Mouse (Mus musculus) limb, embryonic 15.5 days (tissue): ENCODE measurements at regions not wholly inside any gene's neighbourhood (a gene's known extent, or its start where the extent isn't known, plus 50 kb on each side); places are given as distances from the start of the nearest gene placed in this dataset.

Source experiments
- ATAC-seq: fragments of 200-750 bp; cut with Nextera tagmentation; 2 replicates; pipeline ENCODE4 v1.8.0; 2017; ENCODE audit warnings: low read depth, moderate TSS enrichment; ENCODE audit not compliant: insufficient number of reproducible peaks, low FRiP score, low TSS enrichment
- H3K27ac ChIP-seq: fragments of 300-500 bp; sonication (generic); 2 replicates; pipeline ENCODE4 v1.5.1; 2015; ENCODE audit warnings: moderate library complexity, mild to moderate bottlenecking, inconsistent platforms
- H3K27me3 ChIP-seq: fragments of 300-500 bp; sonication (generic); 2 replicates; pipeline ENCODE4 v1.6.1; 2015; ENCODE audit warnings: inconsistent platforms
- H3K36me3 ChIP-seq: fragments of 300-500 bp; sonication (generic); 2 replicates; pipeline ENCODE4 v1.6.1; 2015; ENCODE audit warnings: inconsistent platforms
- H3K4me1 ChIP-seq: fragments of 300-500 bp; sonication (generic); 2 replicates; pipeline ENCODE4 v1.6.1; 2015; ENCODE audit warnings: inconsistent platforms
- H3K4me2 ChIP-seq: fragments of 300-500 bp; sonication (generic); 2 replicates; pipeline ENCODE4 v1.6.1; 2015; ENCODE audit warnings: mild to moderate bottlenecking, inconsistent platforms
- H3K4me3 ChIP-seq: fragments of 300-500 bp; sonication (generic); 2 replicates; pipeline ENCODE4 v1.5.1; 2015; ENCODE audit warnings: mild to moderate bottlenecking, inconsistent platforms
- H3K9ac ChIP-seq: fragments of 300-500 bp; sonication (generic); 2 replicates; pipeline ENCODE4 v1.6.1; 2015; ENCODE audit warnings: inconsistent platforms
- H3K9me3 ChIP-seq: fragments of 300-500 bp; sonication (generic); 2 replicates; pipeline ENCODE4 v1.6.1; 2016; ENCODE audit warnings: inconsistent platforms
- WGBS: fragments of 180-500 bp; shearing (Covaris S2); methylation state at CpG from one replicate; pipeline ENCODE4 v1.1.7; 2015; 5-methylcytosine and 5-hydroxymethylcytosine counted together

DNA sequence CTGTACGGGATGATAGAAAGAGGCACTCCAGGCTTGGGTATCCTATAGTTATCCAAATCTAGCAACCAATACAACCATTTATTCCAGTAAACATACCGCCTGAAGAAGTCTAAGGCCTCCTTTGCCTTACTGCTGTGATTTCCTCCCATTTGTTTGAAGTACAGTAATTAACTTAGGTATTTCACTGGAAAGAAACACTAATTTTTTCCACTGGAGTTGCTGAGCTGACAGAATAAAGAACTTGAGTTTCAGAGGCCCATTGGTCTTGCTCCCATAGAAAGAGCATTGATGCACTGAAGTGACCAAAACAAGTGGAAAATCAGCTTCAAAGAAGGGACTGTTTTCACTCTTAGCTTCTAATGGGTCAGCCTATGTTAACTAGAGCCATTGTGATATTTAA lies 1100.8 kb upstream of the Gm7489 start:
- no peak overlapping the region for H3K4me3 ChIP-seq
- H3K4me2 ChIP-seq = no peak overlapping the region
- no peak for ATAC-seq
- H3K9me3 ChIP-seq = no peaks in the 10 kb centered on the region
- H3K9ac ChIP-seq = no peak overlapping the region
- H3K27ac ChIP-seq = no peak overlapping the region
- H3K4me1 ChIP-seq = no peaks in the 10 kb centered on the region
- WGBS = 83% methylated on average over 2 of the region's 2 CpGs
- no peaks in the 10 kb centered on the region for H3K36me3 ChIP-seq
- H3K27me3 ChIP-seq = no peaks in the 10 kb centered on the region

GRCm38 (mm10) chr15:52785196-52785595 lies 1099.5 kb upstream of the Gm7489 start:
- 65% methylated on average over 3 of the region's 3 CpGs for WGBS
- no peaks in the 10 kb centered on the region for H3K36me3 ChIP-seq
- no peak overlapping the region for H3K4me2 ChIP-seq
- no peak for ATAC-seq
- no peaks in the 10 kb centered on the region for H3K27me3 ChIP-seq
- H3K9me3 ChIP-seq = no peaks in the 10 kb centered on the region
- no peak overlapping the region for H3K9ac ChIP-seq
- H3K27ac ChIP-seq = no peak overlapping the region
- H3K4me3 ChIP-seq = no peak overlapping the region
- no peaks in the 10 kb centered on the region for H3K4me1 ChIP-seq

DNA sequence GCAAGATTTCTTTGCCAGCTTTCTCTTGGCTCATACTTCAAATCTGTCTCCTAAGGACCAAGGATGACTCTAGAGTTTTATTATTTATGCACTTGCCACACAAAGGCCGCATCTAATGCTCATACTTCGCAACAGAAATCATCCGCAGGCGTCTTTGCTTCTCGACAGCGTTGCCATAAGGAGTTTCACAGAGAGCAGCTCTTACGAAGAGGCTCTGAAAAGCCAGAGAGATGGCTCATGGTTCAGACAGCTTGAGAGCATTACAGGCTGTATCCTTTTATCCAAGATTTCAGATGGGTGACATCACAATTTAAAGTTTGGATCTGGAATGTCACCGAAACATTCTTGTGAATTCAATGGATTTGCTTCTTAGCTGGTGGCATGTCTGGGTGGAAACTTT lies 1098.7 kb upstream of the Gm7489 start:
- H3K9me3 ChIP-seq = no peaks in the 10 kb centered on the region
- 82% methylated on average over 8 of the region's 8 CpGs for WGBS
- no peak for ATAC-seq
- no peak overlapping the region for H3K4me2 ChIP-seq
- H3K4me3 ChIP-seq = no peak overlapping the region
- H3K9ac ChIP-seq = no peak overlapping the region
- no peak overlapping the region for H3K27ac ChIP-seq
- H3K36me3 ChIP-seq = no peaks in the 10 kb centered on the region
- no peaks in the 10 kb centered on the region for H3K27me3 ChIP-seq
- no peaks in the 10 kb centered on the region for H3K4me1 ChIP-seq

DNA sequence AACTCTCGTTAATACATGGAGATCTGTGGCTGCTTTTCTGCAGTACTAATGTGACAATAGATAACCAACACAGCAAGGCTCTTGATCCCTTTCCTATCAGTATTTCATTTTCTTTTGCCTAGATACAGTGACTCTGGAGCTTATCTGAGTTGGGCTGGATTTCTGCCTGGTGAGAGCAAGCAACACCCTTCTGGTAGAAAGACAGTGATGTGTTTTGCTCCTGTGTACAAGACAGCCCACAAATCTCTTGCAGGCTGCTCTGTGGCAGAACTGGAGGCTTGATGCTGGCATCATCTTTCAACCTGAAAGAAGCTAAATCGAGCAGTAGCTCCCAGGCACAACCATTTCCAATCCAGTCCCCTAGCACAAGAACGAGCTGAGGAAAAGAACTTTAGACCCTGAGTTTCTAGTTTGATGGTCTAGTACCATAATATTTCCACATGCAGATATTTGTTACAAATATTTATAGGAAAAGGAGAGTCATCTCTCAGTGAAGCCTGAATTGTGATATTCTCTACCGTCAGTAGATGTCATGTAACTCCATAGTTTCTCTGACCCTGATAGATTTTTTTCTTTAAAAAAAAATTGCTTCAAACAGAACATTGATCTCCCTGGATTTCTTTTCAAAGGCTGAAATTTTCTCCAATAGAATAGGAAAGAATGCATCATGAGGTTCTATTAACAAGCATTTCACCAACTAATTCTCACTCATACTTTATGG lies 1079.1 kb upstream of the Gm7489 start:
- Histone ChIP-seq H3K27ac (no peak overlapping the region), H3K4me1 (no peaks in the 10 kb centered on the region), H3K27me3 (no peaks in the 10 kb centered on the region), H3K4me3 (no peak overlapping the region), H3K36me3 (no peaks in the 10 kb centered on the region), H3K9ac (no peak overlapping the region), H3K9me3 (no peaks in the 10 kb centered on the region), H3K4me2 (no peak overlapping the region)
- ATAC-seq = no peak
- 67% methylated on average over 4 of the region's 4 CpGs for WGBS

DNA sequence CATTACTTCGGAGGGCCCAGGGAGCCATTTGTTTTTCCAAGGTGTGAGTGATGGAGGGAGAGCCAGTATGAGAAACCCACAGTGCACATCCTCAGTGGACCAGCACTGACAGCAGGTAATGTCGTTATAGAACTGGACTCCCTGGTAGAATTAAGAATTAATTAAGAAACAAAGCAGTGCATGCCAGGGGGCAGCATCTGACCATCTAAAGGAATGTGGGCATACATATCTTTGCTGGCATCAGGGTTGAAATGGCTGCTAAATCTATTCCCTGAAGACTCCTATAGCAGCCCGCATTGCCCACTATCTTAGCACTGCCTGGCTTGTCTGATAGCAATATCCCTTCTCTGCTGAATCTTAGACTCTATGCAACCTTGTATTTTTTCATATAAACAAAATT lies 1076.1 kb upstream of the Gm7489 start:
- Histone ChIP-seq H3K4me1 (no peaks in the 10 kb centered on the region), H3K9ac (no peak overlapping the region), H3K4me2 (no peak overlapping the region), H3K4me3 (no peak overlapping the region), H3K27ac (no peak overlapping the region), H3K27me3 (no peaks in the 10 kb centered on the region), H3K36me3 (no peaks in the 10 kb centered on the region), H3K9me3 (no peaks in the 10 kb centered on the region)
- WGBS = 84% methylated on average over 3 of the region's 3 CpGs
- ATAC-seq = no peak

DNA sequence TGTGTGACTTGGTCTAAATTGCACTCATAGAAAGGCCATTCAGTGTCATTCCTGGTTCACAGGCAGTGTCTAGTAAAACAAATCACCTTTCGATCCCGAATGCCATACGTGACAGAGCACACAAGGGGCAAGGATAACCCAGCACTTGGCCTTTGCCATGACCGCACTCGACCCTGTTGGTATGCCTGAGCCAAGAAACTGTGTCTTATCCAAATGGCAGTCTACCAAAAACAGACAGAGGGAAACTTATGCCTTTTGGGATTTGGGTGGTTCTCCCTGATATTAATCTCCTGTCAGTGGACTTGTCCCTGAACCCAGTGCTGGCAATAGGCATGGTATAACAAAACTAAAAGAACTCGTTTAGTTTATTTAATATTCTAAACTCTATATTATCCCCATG lies 1063.9 kb upstream of the Gm7489 start:
- Histone ChIP-seq H3K36me3 (no peaks in the 10 kb centered on the region), H3K4me3 (no peak overlapping the region), H3K27ac (no peak overlapping the region), H3K27me3 (no peaks in the 10 kb centered on the region), H3K9me3 (no peaks in the 10 kb centered on the region), H3K4me2 (no peak overlapping the region), H3K4me1 (no peaks in the 10 kb centered on the region), H3K9ac (no peak overlapping the region)
- 86% methylated on average over 6 of the region's 6 CpGs for WGBS
- no peak for ATAC-seq

DNA sequence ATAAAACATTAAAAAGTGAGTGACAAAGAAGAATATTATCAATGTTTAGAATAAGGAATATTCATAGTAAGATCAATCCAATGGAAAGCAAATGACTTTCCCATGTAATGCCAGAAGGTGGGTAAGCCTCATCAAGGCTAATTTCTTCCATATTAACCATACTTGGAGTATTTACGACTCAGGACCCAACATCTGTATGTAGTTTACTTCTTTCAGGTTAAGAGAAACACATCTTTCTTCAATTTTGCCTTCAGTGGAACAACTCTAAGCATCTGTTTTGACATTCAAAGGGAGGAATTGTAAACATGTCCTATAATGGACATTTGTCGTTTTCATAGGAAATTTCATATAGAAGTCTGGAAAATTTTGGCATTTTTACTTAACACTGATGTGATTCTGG lies 1047.8 kb upstream of the Gm7489 start:
- H3K27me3 ChIP-seq = no peaks in the 10 kb centered on the region
- no peaks in the 10 kb centered on the region for H3K4me1 ChIP-seq
- WGBS = 33% methylated on average over 2 of the region's 2 CpGs
- H3K9me3 ChIP-seq = no peaks in the 10 kb centered on the region
- ATAC-seq = no peak
- H3K4me2 ChIP-seq = no peak overlapping the region
- H3K9ac ChIP-seq = no peak overlapping the region
- H3K27ac ChIP-seq = no peak overlapping the region
- no peak overlapping the region for H3K4me3 ChIP-seq
- H3K36me3 ChIP-seq = no peaks in the 10 kb centered on the region

DNA sequence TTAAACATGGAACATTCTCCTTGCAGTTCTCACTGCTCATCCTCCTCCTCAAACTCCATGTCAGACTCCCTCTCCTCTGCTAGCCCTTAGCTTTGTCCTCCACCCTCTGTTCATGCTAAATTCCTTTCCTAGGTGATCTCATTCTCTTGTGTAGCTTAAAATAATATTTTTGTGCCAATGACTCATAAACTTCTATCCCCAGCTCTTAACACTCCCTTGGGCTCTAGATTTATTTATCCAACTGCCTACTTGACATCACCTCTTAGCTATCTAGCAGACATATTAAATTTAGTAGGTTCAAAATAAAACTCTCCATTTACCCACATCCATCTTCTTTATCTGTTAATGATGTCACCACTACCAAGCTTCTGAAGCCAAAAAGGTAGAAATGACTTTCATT lies 1036.6 kb upstream of the Gm7489 start:
- Histone ChIP-seq H3K4me3 (no peak overlapping the region), H3K9ac (no peak overlapping the region), H3K9me3 (no peaks in the 10 kb centered on the region), H3K4me2 (no peak overlapping the region), H3K27me3 (no peaks in the 10 kb centered on the region), H3K4me1 (no peaks in the 10 kb centered on the region), H3K36me3 (no peaks in the 10 kb centered on the region), H3K27ac (no peak overlapping the region)
- ATAC-seq = no peak

- no peak overlapping the region for H3K4me3 ChIP-seq
- ATAC-seq = no peak
- no peak overlapping the region for H3K27ac ChIP-seq
- no peaks in the 10 kb centered on the region for H3K36me3 ChIP-seq
- H3K4me1 ChIP-seq = no peaks in the 10 kb centered on the region
- H3K27me3 ChIP-seq = no peaks in the 10 kb centered on the region
- H3K4me2 ChIP-seq = no peak overlapping the region
- H3K9me3 ChIP-seq = no peaks in the 10 kb centered on the region
- 87% methylated on average over 4 of the region's 4 CpGs for WGBS
- H3K9ac ChIP-seq = no peak overlapping the region
Measured at GRCm38 (mm10) chr15:52858682-52859081, 1026.0 kb upstream of the Gm7489 start.

DNA sequence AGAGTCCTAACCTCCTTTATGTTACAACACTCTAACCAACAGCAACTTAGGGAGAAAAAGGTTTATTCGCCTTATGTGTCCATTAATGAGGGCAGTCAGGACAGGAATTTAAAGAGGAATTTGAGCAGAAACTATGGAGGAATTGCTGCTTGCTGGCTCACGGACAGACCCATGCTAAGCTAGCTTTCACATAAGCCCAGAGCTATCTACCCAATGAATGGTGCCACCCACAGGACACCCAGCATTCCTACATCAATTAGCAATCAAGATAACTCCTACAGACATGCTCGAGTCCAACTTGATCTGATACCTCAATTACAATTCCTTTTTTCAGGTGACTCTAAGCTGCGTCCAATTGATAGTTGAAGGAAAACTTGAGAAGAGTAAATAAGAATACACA lies 1021.2 kb upstream of the Gm7489 start:
- Histone ChIP-seq H3K36me3 (no peaks in the 10 kb centered on the region), H3K9ac (no peak overlapping the region), H3K27ac (no peak overlapping the region), H3K27me3 (no peaks in the 10 kb centered on the region), H3K9me3 (no peaks in the 10 kb centered on the region), H3K4me2 (no peak overlapping the region), H3K4me3 (no peak overlapping the region), H3K4me1 (no peaks in the 10 kb centered on the region)
- WGBS = 78% methylated on average over 4 of the region's 4 CpGs
- no peak for ATAC-seq

- H3K9ac ChIP-seq = no peak overlapping the region
- no peak overlapping the region for H3K27ac ChIP-seq
- no peaks in the 10 kb centered on the region for H3K9me3 ChIP-seq
- H3K4me3 ChIP-seq = no peak overlapping the region
- no peak for ATAC-seq
- no peak overlapping the region for H3K4me2 ChIP-seq
- no peaks in the 10 kb centered on the region for H3K4me1 ChIP-seq
- H3K27me3 ChIP-seq = no peaks in the 10 kb centered on the region
- no peaks in the 10 kb centered on the region for H3K36me3 ChIP-seq
- WGBS = 58% methylated on average over 9 of the region's 9 CpGs
Measured at GRCm38 (mm10) chr15:52892244-52892950, 992.3 kb upstream of the Gm7489 start.

GRCm38 (mm10) chr15:52898107-52898506 lies 986.6 kb upstream of the Gm7489 start:
- WGBS = 77% methylated on average over 1 of the region's 1 CpGs
- no peak overlapping the region for H3K9ac ChIP-seq
- no peaks in the 10 kb centered on the region for H3K36me3 ChIP-seq
- no peak for ATAC-seq
- H3K27ac ChIP-seq = no peak overlapping the region
- H3K4me1 ChIP-seq = no peaks in the 10 kb centered on the region
- no peaks in the 10 kb centered on the region for H3K9me3 ChIP-seq
- H3K4me3 ChIP-seq = no peak overlapping the region
- no peak overlapping the region for H3K4me2 ChIP-seq
- no peaks in the 10 kb centered on the region for H3K27me3 ChIP-seq

DNA sequence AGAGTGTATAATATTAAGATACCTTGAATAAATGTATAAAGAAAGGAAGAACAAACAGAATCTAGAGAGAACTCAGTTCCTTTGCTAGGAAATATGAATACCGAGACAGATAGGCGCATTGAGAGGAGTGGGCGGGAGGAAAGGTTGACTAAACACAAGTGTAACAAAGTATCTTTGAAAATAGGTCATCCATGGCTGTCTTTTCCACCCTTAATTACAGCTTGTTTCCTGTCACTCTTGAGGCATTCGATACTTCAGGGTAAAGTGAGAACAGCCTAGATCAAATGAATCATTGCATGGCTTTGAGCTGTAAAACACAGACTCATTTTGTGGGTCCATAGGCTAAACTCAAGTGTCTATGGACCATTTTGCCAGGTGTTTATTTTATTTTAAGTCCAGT lies 985.3 kb upstream of the Gm7489 start:
- H3K27me3 ChIP-seq = no peaks in the 10 kb centered on the region
- no peaks in the 10 kb centered on the region for H3K4me1 ChIP-seq
- no peak overlapping the region for H3K4me2 ChIP-seq
- H3K27ac ChIP-seq = no peak overlapping the region
- H3K4me3 ChIP-seq = no peak overlapping the region
- no peaks in the 10 kb centered on the region for H3K36me3 ChIP-seq
- no peaks in the 10 kb centered on the region for H3K9me3 ChIP-seq
- no peak for ATAC-seq
- 71% methylated on average over 4 of the region's 4 CpGs for WGBS
- no peak overlapping the region for H3K9ac ChIP-seq
